Mouse (Mus musculus): ENCODE measurements around the gene Slc12a6.

DNA sequence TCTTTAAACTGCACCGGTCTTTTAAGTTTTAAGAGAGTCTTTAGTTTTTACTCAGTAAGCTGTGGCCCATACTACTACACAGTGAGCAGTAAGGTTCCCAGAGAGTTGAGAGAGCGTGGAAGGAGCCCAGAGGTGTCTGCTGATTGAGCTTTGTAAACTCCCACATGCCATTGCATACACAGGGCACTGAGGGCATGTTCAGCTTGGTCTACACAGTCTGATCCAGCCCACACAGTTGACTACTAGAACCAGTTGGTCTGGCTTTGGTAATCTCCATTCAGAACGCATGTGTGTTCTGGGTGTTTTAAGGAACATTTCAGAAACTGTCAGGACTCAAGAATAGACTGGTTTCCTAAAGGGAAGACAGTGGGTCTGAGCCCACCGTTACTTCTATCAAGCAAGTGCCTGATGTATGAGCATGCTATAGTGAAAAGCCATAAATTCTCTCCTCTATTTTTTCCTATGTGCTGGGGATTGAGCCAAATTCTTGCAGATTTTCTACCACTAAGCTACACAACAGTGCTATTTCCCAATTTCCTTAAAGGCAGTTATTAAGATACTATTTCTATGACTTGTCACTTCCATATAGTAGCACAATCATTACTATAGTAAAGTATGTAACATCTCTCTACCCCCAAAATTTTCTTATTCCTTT lies 125.8 kb downstream of the Slc12a6 start:
- no peak for TF ChIP-seq CTCF (IDR thresholded peaks at IDR 0.05; ENCODE audit: insufficient read depth, low read length)
- no peak for TF ChIP-seq POLR2A (IDR thresholded peaks at IDR 0.05; ENCODE audit: borderline replicate concordance, extremely low read depth, low read depth, low read length)

Data from lung, adult 2 months (tissue).